Mouse (Mus musculus): Measurements from ENCODE around the gene Nxph3. TPM values are rescaled to one million over a fixed set of nuclear protein-coding genes. Genes with fewer than 3 reads are reported as not detected.

The Nxph3 gene
- 1 to 10 TPM in 1 of 2 experiments, under 1 TPM in 1; 0.70 to 1.2 TPM for total RNA-seq (2021)
- long read RNA-seq, experiment 1: 0 reads
- long read RNA-seq, experiment 2: 0 reads

GRCm38 (mm10) chr11:95514298-95514861, at the start of gene Nxph3:
Nxph3 (minus strand) TSS chr11:95514570.
- DNase-seq: peak; percentile 74
- intact Hi-C loops (cut with DNase I; ENCODE audit: low total_unique reads): no loop called here

- intact Hi-C loops (cut with DNase I; ENCODE audit: low total_unique reads): no loop called here
- no peak for DNase-seq
These were observed 49.5 kb upstream of the Nxph3 start for GRCm38 (mm10) chr11:95563849-95564248.

- DNase-seq: no peak
- intact Hi-C loops (cut with DNase I; ENCODE audit: low total_unique reads): no loop called here
These were observed 46.4 kb upstream of the Nxph3 start for GRCm38 (mm10) chr11:95560773-95561172.

- no peak for DNase-seq
- intact Hi-C loops (cut with DNase I; ENCODE audit: low total_unique reads): no loop called here
These were observed 45.4 kb upstream of the Nxph3 start for GRCm38 (mm10) chr11:95559761-95560160.

GRCm38 (mm10) chr11:95557719-95558118, 43.3 kb upstream of the Nxph3 start:
- DNase-seq: peak; percentile 49
- intact Hi-C loops (cut with DNase I; ENCODE audit: low total_unique reads): no loop called here

GRCm38 (mm10) chr11:95557032-95557431, 42.7 kb upstream of the Nxph3 start:
- DNase-seq: no peak
- intact Hi-C loops (cut with DNase I; ENCODE audit: low total_unique reads): no loop called here

- intact Hi-C loops (cut with DNase I; ENCODE audit: low total_unique reads): no loop called here
- DNase-seq: no peak
These were observed 40.9 kb upstream of the Nxph3 start for GRCm38 (mm10) chr11:95555279-95555678.

GRCm38 (mm10) chr11:95550301-95551021, 36.1 kb upstream of the Nxph3 start:
- DNase-seq: no peak
- intact Hi-C loops (cut with DNase I; ENCODE audit: low total_unique reads): no loop called here

- intact Hi-C loops (cut with DNase I; ENCODE audit: low total_unique reads): no loop called here
- no peak for DNase-seq
These were observed 31.8 kb upstream of the Nxph3 start for GRCm38 (mm10) chr11:95546021-95546782.

GRCm38 (mm10) chr11:95544546-95545327, 30.4 kb upstream of the Nxph3 start:
- intact Hi-C loops (cut with DNase I; ENCODE audit: low total_unique reads): loop anchor here (5.0 kb wide), 1 partner anchor 33 kb away; no protein-coding TSS in a partner anchor

GRCm38 (mm10) chr11:95540637-95541385, 26.4 kb upstream of the Nxph3 start:
- DNase-seq: no peak
- intact Hi-C loops (cut with DNase I; ENCODE audit: low total_unique reads): loop anchor here (5.0 kb wide), 1 partner anchor 36 kb away; no protein-coding TSS in a partner anchor

More at GRCm38 (mm10) chr11:95544546-95545327, 30.4 kb upstream of the Nxph3 start:
- no peak for DNase-seq

GRCm38 (mm10) chr11:95538378-95539104, 24.2 kb upstream of the Nxph3 start:
- intact Hi-C loops (cut with DNase I; ENCODE audit: low total_unique reads): no loop called here
- DNase-seq: peak; percentile 54

- peak; percentile 94 for DNase-seq
These were observed 19.3 kb upstream of the Nxph3 start for GRCm38 (mm10) chr11:95533484-95534160.

GRCm38 (mm10) chr11:95532353-95533072, 18.1 kb upstream of the Nxph3 start:
- no peak for DNase-seq
- intact Hi-C loops (cut with DNase I; ENCODE audit: low total_unique reads): loop anchor here (2.0 kb wide), 1 partner anchor 54 kb away; the partner anchor contains the start of gene Ngfr

More at GRCm38 (mm10) chr11:95533484-95534160, 19.3 kb upstream of the Nxph3 start:
- intact Hi-C loops (cut with DNase I; ENCODE audit: low total_unique reads): loop anchor here (2.0 kb wide), 2 partner anchors 53 to 117 kb away; partner anchors contain the start of gene Ngfr

- DNase-seq: no peak
- intact Hi-C loops (cut with DNase I; ENCODE audit: low total_unique reads): no loop called here
These were observed 13.9 kb upstream of the Nxph3 start for GRCm38 (mm10) chr11:95528231-95528630.

GRCm38 (mm10) chr11:95527307-95527706, 12.9 kb upstream of the Nxph3 start:
- DNase-seq: no peak
- intact Hi-C loops (cut with DNase I; ENCODE audit: low total_unique reads): no loop called here

GRCm38 (mm10) chr11:95521563-95521962, 7.2 kb upstream of the Nxph3 start:
- DNase-seq: peak; percentile 71
- intact Hi-C loops (cut with DNase I; ENCODE audit: low total_unique reads): no loop called here

All from gastrocnemius, postnatal 14 days (tissue).